Mouse (Mus musculus) CH12.LX (cell line): ENCODE data around the gene Wnk4. TPM values are rescaled to one million over a fixed set of nuclear protein-coding genes. Genes with fewer than 3 reads are reported as not detected.

Experiments
- DNase-seq: peaks from one replicate; pipeline ENCODE4 v3.0.0-alpha.2; 2013; ENCODE audit errors: extremely low read depth
- H3K27ac ChIP-seq: 2 replicates; pipeline ENCODE4 v1.5.1; 2012; ENCODE audit warnings: low read depth, mild to moderate bottlenecking, control low read depth, moderate library complexity; ENCODE audit not compliant: insufficient read depth
- H3K27me3 ChIP-seq: replicated peaks from 2 replicates; pipeline ENCODE3; 2012; ENCODE audit warnings: inconsistent platforms
- H3K36me3 ChIP-seq, 2 experiments: replicated peaks in 1 of 2; 2 replicates each; pipeline versions ENCODE3 to v1.6.1; 2012; ENCODE audit warnings: inconsistent platforms in 1 of 2, low read length in 1 of 2, mild to moderate bottlenecking in 1 of 2, mixed read lengths in 1 of 2, moderate library complexity in 1 of 2; ENCODE audit not compliant: control insufficient read depth in 1 of 2, insufficient read depth in 1 of 2
- H3K4me1 ChIP-seq, 2 experiments: 2 replicates each; pipeline ENCODE4 v1.6.1; 2012; ENCODE audit warnings: inconsistent platforms in 1 of 2, moderate library complexity in 1 of 2; ENCODE audit not compliant: insufficient read depth in 2 of 2, control insufficient read depth in 1 of 2
- H3K4me2 ChIP-seq: 2 replicates; pipeline ENCODE4 v1.6.1; 2012; ENCODE audit warnings: low read depth, mild to moderate bottlenecking, control low read depth; ENCODE audit not compliant: poor library complexity, insufficient read depth, severe bottlenecking
- H3K4me3 ChIP-seq, 3 experiments: fragments of 150-350 bp in 1 of 3; sonication (generic) in 1 of 3; replicated peaks in 1 of 3; 2 replicates each; pipeline versions ENCODE3 to v1.5.1; 2011 to 2012; ENCODE audit warnings: low read depth in 2 of 3, low read length in 2 of 3, mild to moderate bottlenecking in 2 of 3, moderate library complexity in 2 of 3, control low read depth in 1 of 3, improper control_type of control experiment in 1 of 3, inconsistent platforms in 1 of 3, mixed read lengths in 1 of 3; ENCODE audit not compliant: poor library complexity in 1 of 3
- H3K79me2 ChIP-seq: replicated peaks from 2 replicates; pipeline ENCODE4 v1.6.1; 2012; ENCODE audit warnings: mild to moderate bottlenecking, moderate library complexity; ENCODE audit not compliant: control insufficient read depth, poor library complexity, insufficient read depth, severe bottlenecking; ENCODE audit errors: extremely low read depth
- H3K9ac ChIP-seq: 2 replicates; pipeline ENCODE4 v1.6.1; 2012; ENCODE audit warnings: low read depth, mild to moderate bottlenecking, control low read depth, moderate library complexity; ENCODE audit not compliant: insufficient read depth
- H3K9me3 ChIP-seq: replicated peaks from 2 replicates; pipeline ENCODE3; 2012; ENCODE audit warnings: low read length, inconsistent platforms, mixed read lengths
- CHD1 ChIP-seq: IDR thresholded peaks from 2 replicates; pipeline ENCODE4 v1.6.1; 2012; ENCODE audit warnings: low read depth, low read length, improper control_type of control experiment, inconsistent platforms
- CHD2 ChIP-seq: IDR thresholded peaks from 2 replicates; pipeline ENCODE4 v1.6.1; 2011; ENCODE audit warnings: low read length, improper control_type of control experiment
- E2F4 ChIP-seq: IDR thresholded peaks from 2 replicates; pipeline ENCODE4 v1.6.1; 2011; ENCODE audit warnings: low read depth, low read length, improper control_type of control experiment; ENCODE audit not compliant: insufficient replicate concordance
- GABPA ChIP-seq: IDR thresholded peaks from 2 replicates; pipeline ENCODE4 v1.6.1; 2012; ENCODE audit warnings: low read depth, low read length, improper control_type of control experiment, inconsistent platforms; ENCODE audit not compliant: insufficient replicate concordance
- IRF4 ChIP-seq: IDR thresholded peaks from 2 replicates; pipeline ENCODE4 v1.6.1; 2014; ENCODE audit warnings: low read depth, mild to moderate bottlenecking, inconsistent platforms, low read length, improper control_type of control experiment
- JUN ChIP-seq: IDR thresholded peaks from 2 replicates; pipeline ENCODE4 v1.6.1; 2011; ENCODE audit warnings: low read depth, mild to moderate bottlenecking, low read length, improper control_type of control experiment, moderate library complexity; ENCODE audit not compliant: insufficient read depth
- JUND ChIP-seq: conservative IDR thresholded peaks from 2 replicates; pipeline ENCODE4 v1.6.1; 2011; ENCODE audit warnings: low read depth, low read length, improper control_type of control experiment
- KAT2A ChIP-seq: IDR thresholded peaks from 2 replicates; pipeline ENCODE4 v1.6.1; 2012; ENCODE audit warnings: low read length, improper control_type of control experiment, inconsistent platforms; ENCODE audit not compliant: insufficient replicate concordance
- MAFK ChIP-seq: IDR thresholded peaks from 2 replicates; pipeline ENCODE4 v1.6.1; 2011; ENCODE audit warnings: low read length, improper control_type of control experiment; ENCODE audit not compliant: insufficient replicate concordance
- MAX ChIP-seq: IDR thresholded peaks from 2 replicates; pipeline ENCODE4 v1.6.1; 2011; ENCODE audit warnings: low read length, improper control_type of control experiment
- MAZ ChIP-seq: IDR thresholded peaks from 2 replicates; pipeline ENCODE4 v1.6.1; 2012; ENCODE audit warnings: low read depth, mild to moderate bottlenecking, inconsistent platforms, low read length, improper control_type of control experiment, moderate library complexity
- MXI1 ChIP-seq: IDR thresholded peaks from 2 replicates; pipeline ENCODE4 v1.6.1; 2011; ENCODE audit warnings: mild to moderate bottlenecking, low read depth, low read length, improper control_type of control experiment
- NELFE ChIP-seq: IDR thresholded peaks from 2 replicates; pipeline ENCODE4 v1.6.1; 2011; ENCODE audit warnings: low read depth, low read length, improper control_type of control experiment
- NRF1 ChIP-seq: IDR thresholded peaks from 2 replicates; pipeline ENCODE4 v1.6.1; 2014; ENCODE audit warnings: low read depth, mild to moderate bottlenecking, inconsistent platforms, low read length, improper control_type of control experiment, moderate library complexity
- PAX5 ChIP-seq: IDR thresholded peaks from 2 replicates; pipeline ENCODE4 v1.6.1; 2012; ENCODE audit warnings: low read length, inconsistent platforms, mixed read lengths
- RAD21 ChIP-seq: IDR thresholded peaks from 2 replicates; pipeline ENCODE4 v1.6.1; 2011; ENCODE audit warnings: low read depth, mild to moderate bottlenecking, low read length, improper control_type of control experiment, moderate library complexity
- RCOR1 ChIP-seq: conservative IDR thresholded peaks from 2 replicates; pipeline ENCODE4 v1.6.1; 2012; ENCODE audit warnings: low read depth, mild to moderate bottlenecking, inconsistent platforms, low read length, improper control_type of control experiment
- SIN3A ChIP-seq: IDR thresholded peaks from 2 replicates; pipeline ENCODE4 v1.6.1; 2012; ENCODE audit warnings: low read length, improper control_type of control experiment, inconsistent platforms
- SMC3 ChIP-seq: IDR thresholded peaks from 2 replicates; pipeline ENCODE4 v1.6.1; 2011; ENCODE audit warnings: low read depth, low read length, improper control_type of control experiment
- TCF12 ChIP-seq: IDR thresholded peaks from 2 replicates; pipeline ENCODE4 v1.6.1; 2014; ENCODE audit warnings: low read depth, mild to moderate bottlenecking, inconsistent platforms, low read length, improper control_type of control experiment
- UBTF ChIP-seq: IDR thresholded peaks from 2 replicates; pipeline ENCODE4 v1.6.1; 2012; ENCODE audit warnings: low read depth, mild to moderate bottlenecking, inconsistent platforms, low read length, improper control_type of control experiment, moderate library complexity
- USF1 ChIP-seq: IDR thresholded peaks from 2 replicates; pipeline ENCODE4 v1.6.1; 2014; ENCODE audit warnings: low read depth, mild to moderate bottlenecking, inconsistent platforms, low read length, improper control_type of control experiment
- ZC3H11A ChIP-seq: IDR thresholded peaks from 2 replicates; pipeline ENCODE4 v1.6.1; 2012; ENCODE audit warnings: low read depth, mild to moderate bottlenecking, inconsistent platforms, low read length, improper control_type of control experiment
- dilution Hi-C: fragments of 300-500 bp; cut with MboI; formaldehyde crosslinking; loops from 2 replicates; pipeline ENCODE4 v1.14.3; 2020; ENCODE audit warnings: low sequenced_read_pairs; ENCODE audit not compliant: extremely low pct_unique_long_range_greater_than_20kb, extremely low pct_ligation_motif_present
- in situ Hi-C: fragments of 300-500 bp; cut with MboI; formaldehyde crosslinking; loops from 3 replicates; pipeline ENCODE4 v1.14.3; 2019; ENCODE audit warnings: low sequenced_read_pairs, low pct_ligation_motif_present, low pct_unique_long_range_greater_than_20kb, mixed read lengths
- polyA plus RNA-seq: library from polyadenylated mRNA; unstranded; fragments of >175 nt; gene quantifications from 2 replicates; pipeline ENCODE4 v1.2.1, GENCODE M21; 2012; ENCODE audit warnings: low read depth; ENCODE audit not compliant: insufficient read length
- total RNA-seq, 2 experiments: library from RNA; depleted of rRNA; stranded (reverse); fragments of 300-350 nt in 1 of 2; fragments of >200 nt in 1 of 2; gene quantifications; 2 replicates each; pipeline ENCODE4 v1.2.3; 2012 to 2014

Wnk4 gene
- total and polyA plus RNA-seq, 3 experiments, result 0.85 to 7.8 (median 0.90) TPM

DNA sequence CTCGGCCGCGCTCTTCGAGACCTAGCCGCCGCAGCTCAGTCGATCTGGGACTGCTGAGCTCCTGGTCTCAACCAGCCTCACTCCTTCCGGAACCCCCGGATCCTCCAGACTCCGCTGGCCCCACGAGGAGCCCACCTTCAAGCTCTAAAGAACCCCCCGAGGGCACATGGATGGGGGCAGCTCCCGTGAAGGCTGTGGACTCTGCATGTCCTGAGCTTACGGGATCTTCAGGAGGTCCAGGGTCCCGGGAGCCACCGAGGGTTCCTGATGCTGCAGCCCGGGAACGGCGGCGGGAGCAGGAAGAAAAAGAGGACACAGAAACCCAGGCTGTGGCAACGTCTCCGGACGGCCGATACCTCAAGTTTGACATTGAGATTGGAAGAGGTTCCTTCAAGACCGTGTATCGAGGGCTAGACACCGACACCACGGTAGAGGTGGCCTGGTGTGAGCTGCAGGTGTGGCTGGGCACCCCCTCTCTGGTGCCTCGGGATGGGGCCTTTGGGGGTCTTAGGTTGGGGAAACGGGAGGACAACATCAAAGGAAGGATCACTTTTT is 536 bp downstream of the Wnk4 start:
- in situ Hi-C loops, result no loop called here
- H3K27me3 ChIP-seq, result no peaks in the 10 kb centered on the region
- peaks cover 4 to 34% of the 10 kb centered on the region in 2 experiments; a peak in 3 of 4 replicates for H3K4me1 ChIP-seq
- H3K9me3 ChIP-seq, result no peaks in the 10 kb centered on the region
- DNase-seq, result no peak
- H3K27ac ChIP-seq, result no peak overlapping the region
- H3K4me3 ChIP-seq, result peak overlapping the region in 1 of 3 experiments; percentile 18
- no peak overlapping the region for H3K9ac ChIP-seq
- H3K79me2 ChIP-seq, result no peaks in the 10 kb centered on the region
- dilution Hi-C loops, result no loop called here
- TF ChIP-seq NRF1, result no peak
- TF ChIP-seq KAT2A, result no peak
- TF ChIP-seq TCF12, result no peak
- no peak for TF ChIP-seq GABPA
- no peak for TF ChIP-seq E2F4
- no peak for TF ChIP-seq MAFK
- no peak for TF ChIP-seq JUND
- no peak for TF ChIP-seq USF1
- TF ChIP-seq RAD21, result no peak
- no peak for TF ChIP-seq UBTF
- no peak for TF ChIP-seq SIN3A
- TF ChIP-seq ZC3H11A, result no peak
- TF ChIP-seq MAZ, result no peak
- no peak for TF ChIP-seq PAX5
- TF ChIP-seq CHD1, result no peak
- TF ChIP-seq MAX, result no peak
- no peak for TF ChIP-seq MXI1
- H3K36me3 ChIP-seq, result peaks cover 26 to 81% of the 10 kb centered on the region in 2 experiments
- 0 out of 2 replicates have a peak overlapping the region, but pooled peaks have one; percentile 12 for H3K4me2 ChIP-seq

DNA sequence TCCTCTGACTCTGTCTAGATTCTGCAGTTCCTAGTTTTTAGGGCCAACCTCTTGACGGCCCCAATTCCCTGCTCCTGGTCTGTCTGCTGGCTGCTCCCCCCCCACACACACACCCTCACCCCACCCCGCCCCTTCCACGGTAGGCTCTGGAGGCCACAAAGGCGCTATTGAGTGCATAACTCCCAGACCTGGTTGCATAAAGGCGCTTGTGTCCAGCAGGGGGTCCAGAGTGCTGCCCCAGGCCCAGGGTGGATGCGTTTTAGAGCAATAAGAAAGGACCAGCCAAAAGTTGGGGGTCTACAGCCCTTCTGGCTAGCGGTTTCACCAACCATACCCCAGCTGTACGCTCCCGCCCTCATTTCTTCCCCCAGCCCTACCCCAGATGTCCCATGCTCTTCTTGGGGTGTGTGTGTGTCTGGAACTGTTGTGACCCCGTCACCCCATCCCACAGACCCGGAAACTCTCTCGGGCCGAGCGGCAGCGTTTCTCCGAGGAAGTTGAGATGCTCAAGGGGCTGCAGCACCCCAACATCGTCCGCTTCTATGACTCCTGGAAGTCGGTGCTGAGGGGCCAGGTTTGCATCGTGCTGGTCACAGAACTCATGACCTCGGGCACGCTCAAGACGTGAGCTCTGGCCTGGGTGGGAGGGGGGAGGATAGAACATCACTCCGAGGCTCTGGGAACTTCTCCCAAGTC is 2.1 kb downstream of the Wnk4 start:
- no peak overlapping the region for H3K9ac ChIP-seq
- in situ Hi-C loops, result no loop called here
- TF ChIP-seq SMC3, result no peak
- TF ChIP-seq PAX5, result no peak
- no peak for TF ChIP-seq SIN3A
- no peak for TF ChIP-seq JUN
- no peak for TF ChIP-seq RCOR1
- TF ChIP-seq KAT2A, result no peak
- TF ChIP-seq IRF4, result no peak
- TF ChIP-seq NELFE, result no peak
- no peak for TF ChIP-seq CHD2

More for the DNA sequence above, 2.1 kb downstream of the Wnk4 start:
- dilution Hi-C loops, result no loop called here
- no peak overlapping the region for H3K4me3 ChIP-seq
- no peak for DNase-seq
- H3K79me2 ChIP-seq, result no peaks in the 10 kb centered on the region
- no peaks in the 10 kb centered on the region for H3K9me3 ChIP-seq
- no peaks in the 10 kb centered on the region for H3K27me3 ChIP-seq
- H3K36me3 ChIP-seq, result peaks cover 18 to 75% of the 10 kb centered on the region in 2 experiments
- H3K27ac ChIP-seq, result no peak overlapping the region
- H3K4me2 ChIP-seq, result no peak overlapping the region
- H3K4me1 ChIP-seq, result peaks cover 4 to 31% of the 10 kb centered on the region in 2 experiments; a peak in 3 of 4 replicates
